Mouse (Mus musculus) gastrocnemius, postnatal 14 days (tissue): ENCODE results near the gene Rbm18. TPM values are rescaled to one million over a fixed set of nuclear protein-coding genes. Genes with fewer than 3 reads are reported as not detected.

ENCODE experiments used
- DNase-seq: peaks from one replicate; pipeline ENCODE4 v3.0.0; 2021; ENCODE audit warnings: mixed read lengths
- intact Hi-C: fragments of 180-260 bp; cut with DNase I; formaldehyde crosslinking; loops from one replicate; pipeline ENCODE4 v1.15.1; 2025; ENCODE audit warnings: low total_unique reads
- total RNA-seq, 2 experiments: library from RNA; stranded (reverse); gene quantifications; 2 replicates each; pipeline ENCODE4 v1.2.3; 2021

Rbm18 gene
- total RNA-seq, 2 experiments from 2014 or later: 29.6 to 30.9 TPM

DNA sequence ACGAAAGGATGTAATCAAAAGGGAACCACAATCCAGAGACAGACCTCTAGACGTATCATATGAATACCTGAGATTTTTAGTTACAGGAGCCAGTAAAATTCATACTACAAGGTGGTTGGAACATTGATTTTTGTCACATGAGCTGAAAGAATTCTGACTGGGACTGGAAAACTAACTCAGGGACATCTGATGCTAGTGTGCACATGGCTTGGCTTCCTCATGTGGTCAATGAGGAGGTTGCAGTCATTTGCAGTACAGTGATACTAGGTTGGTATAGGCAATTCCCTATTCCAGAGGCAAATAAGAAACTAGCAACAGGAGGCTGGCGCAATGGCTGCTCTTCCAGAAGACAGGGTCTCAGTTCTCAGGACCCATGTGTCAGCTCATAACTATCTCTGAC lies 23.9 kb downstream of the Rbm18 start:
- DNase-seq: no peak
- intact Hi-C loops: no loop called here

GRCm38 (mm10) chr2:36108615-36109014 lies 28.0 kb downstream of the Rbm18 start:
- intact Hi-C loops: no loop called here
- DNase-seq: no peak

GRCm38 (mm10) chr2:36104956-36105741 lies 31.4 kb downstream of the Rbm18 start, which contains the start of gene Lhx6:
TSS of gene Lhx6 (minus strand) at chr2:36105408.
- intact Hi-C loops: no loop called here
- no peak for DNase-seq

- intact Hi-C loops: no loop called here
These were observed 32.1 kb downstream of the Rbm18 start for GRCm38 (mm10) chr2:36104436-36104955.

GRCm38 (mm10) chr2:36103555-36104367 lies 32.8 kb downstream of the Rbm18 start:
- intact Hi-C loops: no loop called here
- DNase-seq: no peak

More at GRCm38 (mm10) chr2:36104436-36104955, 32.1 kb downstream of the Rbm18 start:
- DNase-seq: no peak

DNA sequence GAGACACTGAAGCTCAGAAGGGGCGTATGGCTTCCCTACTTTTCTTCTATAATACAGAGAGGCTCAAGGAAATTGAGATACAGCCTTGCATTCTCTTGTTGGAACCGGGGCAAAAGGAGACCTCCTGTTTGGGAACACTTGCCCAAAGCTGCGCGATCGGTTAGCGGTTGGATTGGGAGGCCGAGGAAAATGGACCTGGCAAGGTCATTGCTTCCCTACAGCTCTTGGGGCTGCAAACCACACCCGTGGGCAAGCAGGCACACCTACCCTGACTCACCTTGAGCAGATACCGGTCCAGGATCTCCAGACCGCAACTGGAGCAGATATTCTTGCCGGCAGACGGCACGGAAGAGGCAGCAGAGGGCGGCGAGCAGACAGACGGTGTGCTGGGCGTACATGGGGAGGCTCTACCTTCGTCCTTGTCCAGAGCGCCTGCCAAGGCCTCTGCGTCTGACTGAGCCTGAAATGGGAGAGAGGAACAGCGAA lies 33.5 kb downstream of the Rbm18 start:
- no peak for DNase-seq
- intact Hi-C loops: no loop called here

GRCm38 (mm10) chr2:36102559-36102946 lies 34.0 kb downstream of the Rbm18 start:
- intact Hi-C loops: no loop called here
- no peak for DNase-seq

DNA sequence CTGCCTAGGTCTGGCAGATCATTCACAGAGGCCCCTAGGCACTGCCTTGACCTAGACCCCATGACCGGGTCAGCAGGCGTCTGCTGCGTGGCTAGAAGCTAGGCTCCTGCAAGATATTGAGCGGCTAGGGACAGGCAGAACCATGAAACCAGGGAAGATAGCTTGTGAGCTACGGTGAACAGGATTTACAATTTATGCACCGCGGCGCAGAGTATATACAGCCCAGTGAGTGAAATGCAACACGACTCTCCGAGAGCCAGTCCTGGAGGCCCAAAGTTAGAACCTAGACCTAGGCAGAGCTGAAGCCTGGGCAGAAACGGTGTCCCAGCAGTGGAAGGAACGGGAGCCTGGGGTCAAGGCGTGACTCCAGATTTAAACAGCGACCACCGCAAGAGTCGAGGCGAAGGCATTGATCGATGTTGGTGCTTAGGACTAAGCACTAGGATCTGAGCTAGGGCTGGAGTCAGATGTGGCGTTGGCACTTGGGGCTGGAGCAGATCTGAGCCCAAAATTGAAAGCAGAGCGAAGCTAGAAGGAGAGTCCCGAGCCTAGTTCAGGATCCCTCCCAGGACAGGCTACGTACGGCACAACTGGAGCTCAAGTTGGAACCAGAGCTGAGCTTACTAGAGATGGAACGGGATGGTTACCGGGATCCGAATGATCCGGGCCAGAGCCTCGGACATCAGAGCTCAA lies 34.6 kb downstream of the Rbm18 start:
- no peak for DNase-seq
- intact Hi-C loops: no loop called here

DNA sequence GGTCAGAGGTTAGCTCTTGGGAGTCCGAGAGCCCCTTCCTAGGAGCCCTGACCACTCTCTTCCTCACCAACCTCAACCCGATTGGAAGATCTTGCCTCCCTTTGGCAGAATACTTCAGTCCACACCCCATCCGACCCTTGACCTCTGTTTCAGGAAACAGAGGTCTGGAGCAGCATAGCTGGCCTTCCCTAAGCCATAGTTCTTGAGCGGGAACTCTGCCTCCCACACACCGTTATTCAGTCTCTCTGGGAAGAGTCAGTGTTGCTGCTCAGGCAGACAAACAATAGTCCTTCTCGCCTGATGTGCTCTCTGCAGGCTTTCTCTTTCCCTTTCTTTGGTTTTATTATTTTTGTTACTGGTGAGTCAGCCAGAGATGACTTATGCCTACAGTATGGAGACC lies 36.8 kb downstream of the Rbm18 start:
- intact Hi-C loops: no loop called here

GRCm38 (mm10) chr2:36098021-36098420 lies 38.6 kb downstream of the Rbm18 start:
- DNase-seq: no peak
- intact Hi-C loops: no loop called here

More for the DNA sequence above, 36.8 kb downstream of the Rbm18 start:
- DNase-seq: no peak

- no peak for DNase-seq
- intact Hi-C loops: no loop called here
These were observed 39.3 kb downstream of the Rbm18 start for GRCm38 (mm10) chr2:36097129-36097815.

DNA sequence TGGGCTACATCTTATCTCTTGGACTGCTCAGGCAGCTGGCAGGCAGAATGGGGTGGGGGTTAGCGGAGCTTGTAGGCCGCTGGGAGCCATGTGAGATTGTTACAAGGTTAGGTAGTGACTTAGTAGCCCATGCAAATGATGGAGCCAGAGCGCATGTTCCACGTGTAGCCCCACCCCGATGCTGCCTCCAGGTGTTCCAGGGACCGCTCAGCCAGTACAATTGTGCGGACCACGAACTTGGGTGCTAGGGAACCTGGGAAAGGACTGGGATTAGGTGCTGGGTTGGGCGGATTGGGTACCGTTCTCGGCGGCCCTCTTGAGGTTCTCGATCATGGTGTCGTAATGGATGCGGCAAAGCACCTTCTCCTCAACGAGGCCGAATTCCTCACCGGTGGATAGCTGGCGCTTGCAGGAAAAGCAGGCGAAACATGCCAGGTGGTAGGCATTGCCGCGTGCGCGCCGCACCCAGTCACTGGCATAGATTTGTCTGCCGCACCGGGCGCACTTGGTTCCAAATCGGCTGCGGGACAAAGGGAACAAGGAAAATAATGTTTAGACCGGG lies 42.6 kb downstream of the Rbm18 start:
- intact Hi-C loops: no loop called here
- DNase-seq: no peak

DNA sequence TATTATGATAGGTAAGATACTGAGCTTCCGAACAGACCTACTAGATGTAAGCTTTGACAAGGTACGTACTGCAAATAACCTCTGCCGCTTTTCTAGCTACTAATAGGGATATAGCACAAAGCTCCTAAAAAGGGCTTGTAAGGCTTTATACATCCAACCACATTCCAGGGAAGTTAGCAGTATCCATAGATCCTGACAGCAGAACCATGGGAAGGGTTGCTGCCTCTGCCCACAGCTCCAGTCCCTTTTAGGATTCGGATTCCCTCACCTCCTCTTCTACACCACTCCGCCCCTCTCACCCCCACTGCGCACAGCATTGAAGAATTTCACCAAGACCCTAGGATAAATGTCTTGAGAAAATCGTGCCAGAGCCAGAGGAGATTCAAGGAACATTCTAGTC lies 43.3 kb downstream of the Rbm18 start:
- intact Hi-C loops: no loop called here
- no peak for DNase-seq

- DNase-seq: no peak
- intact Hi-C loops: no loop called here
These were observed 43.8 kb downstream of the Rbm18 start for GRCm38 (mm10) chr2:36092748-36093147.

- DNase-seq: peak; percentile 39
- intact Hi-C loops: no loop called here
These were observed 45.5 kb downstream of the Rbm18 start for GRCm38 (mm10) chr2:36090853-36091741.

- no peak for DNase-seq
- intact Hi-C loops: no loop called here
These were observed 47.4 kb downstream of the Rbm18 start for GRCm38 (mm10) chr2:36089190-36089589.

- DNase-seq: no peak
- intact Hi-C loops: no loop called here
These were observed 51.5 kb downstream of the Rbm18 start for GRCm38 (mm10) chr2:36085041-36085440.
